Mouse (Mus musculus) frontal cortex, adult 2 months (tissue): ENCODE measurements around the gene 1700021F05Rik. TPM values are rescaled to one million over a fixed set of nuclear protein-coding genes. Genes with fewer than 3 reads are reported as not detected.
A peak's percentile ranks its signal among the peaks of the same experiment; 100 is the strongest.

ENCODE experiments used
- DNase-seq, 2 experiments: peaks; one replicate each; pipeline ENCODE4 v3.0.0; 2022; ENCODE audit warnings: low spot score in 1 of 2; ENCODE audit errors: extremely low spot score in 1 of 2
- polyA plus RNA-seq: library from polyadenylated mRNA; depleted of rRNA; stranded (reverse); fragments of >200 nt; gene quantifications from 2 replicates; pipeline ENCODE4 v1.2.3, GENCODE M21; 2012; rRNA removed

The 1700021F05Rik gene
- polyA plus RNA-seq, 1 experiment, result 40.7 TPM

DNA sequence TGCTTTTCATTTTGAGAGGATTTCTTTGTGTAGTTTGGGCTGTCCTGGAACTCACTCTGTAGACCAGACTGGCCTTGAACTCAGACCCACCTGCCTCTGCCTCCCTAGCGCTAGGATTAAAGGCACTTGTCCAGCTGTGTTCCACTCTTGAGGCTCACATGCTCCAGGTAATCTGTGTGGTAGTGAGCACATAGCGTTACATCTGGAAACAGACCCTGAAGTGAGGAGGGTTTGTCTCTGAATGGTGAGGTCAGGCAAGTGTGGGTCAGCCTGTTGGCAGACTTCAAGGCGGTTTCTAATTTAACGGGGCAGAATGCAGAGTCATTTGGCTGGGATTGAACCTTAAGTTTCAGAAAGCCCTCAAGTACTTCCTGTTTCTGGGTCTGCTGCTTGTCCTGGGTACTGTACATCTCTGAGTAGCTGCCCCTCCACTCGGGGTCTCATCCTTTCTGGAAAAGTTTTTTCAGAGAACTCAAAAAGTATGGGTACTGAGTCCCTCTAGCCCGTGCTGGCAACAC lies 55.0 kb downstream of the 1700021F05Rik start:
- no peak for DNase-seq

DNA sequence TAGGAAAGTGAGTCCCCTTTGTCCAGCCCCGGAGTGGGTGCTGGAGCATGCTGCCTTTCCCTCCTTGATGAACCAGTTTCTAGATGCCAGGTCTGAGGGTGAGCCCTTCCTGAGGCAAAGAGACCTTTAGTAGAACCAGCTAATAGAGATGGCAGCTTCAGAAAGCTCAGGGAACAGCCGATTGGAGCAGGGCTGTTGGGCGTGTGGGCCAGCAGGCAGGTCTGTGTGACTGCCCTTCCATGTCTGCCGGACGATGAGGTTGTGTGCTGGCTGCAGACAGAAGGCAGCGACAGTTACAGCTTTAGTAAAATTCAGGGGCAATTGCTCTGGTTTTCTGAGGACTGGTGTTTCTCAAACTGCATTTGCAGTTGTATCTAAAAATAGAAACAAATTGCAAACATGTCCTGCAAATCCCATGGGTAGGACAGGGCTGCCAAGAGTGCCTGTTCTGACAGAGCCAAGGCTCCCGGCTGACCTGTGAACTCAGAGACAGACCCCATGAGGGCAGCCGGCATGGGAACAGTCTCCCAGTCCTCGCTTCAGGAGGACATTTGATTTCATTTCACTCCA lies 57.3 kb downstream of the 1700021F05Rik start:
- DNase-seq, result no peak

DNA sequence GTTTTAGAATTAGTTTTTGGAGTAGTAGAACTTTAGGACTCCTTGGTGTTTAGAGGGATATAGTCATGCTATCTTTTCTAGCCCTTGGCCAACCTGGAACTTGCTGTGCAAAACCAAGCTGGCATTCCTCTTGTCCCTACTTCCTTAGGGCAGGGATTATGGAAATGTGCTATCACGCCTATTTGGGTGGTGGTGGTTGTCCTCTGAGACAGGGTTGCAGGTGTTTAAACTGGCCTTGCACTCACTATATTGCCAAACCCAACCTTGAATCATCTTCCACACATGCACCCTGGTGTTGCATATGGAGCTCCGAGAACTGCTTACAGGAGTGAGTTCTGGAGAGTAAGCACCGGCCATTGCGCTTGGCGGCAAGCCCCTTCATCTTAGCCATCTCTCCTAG lies 58.8 kb downstream of the 1700021F05Rik start:
- DNase-seq, result no peak

DNA sequence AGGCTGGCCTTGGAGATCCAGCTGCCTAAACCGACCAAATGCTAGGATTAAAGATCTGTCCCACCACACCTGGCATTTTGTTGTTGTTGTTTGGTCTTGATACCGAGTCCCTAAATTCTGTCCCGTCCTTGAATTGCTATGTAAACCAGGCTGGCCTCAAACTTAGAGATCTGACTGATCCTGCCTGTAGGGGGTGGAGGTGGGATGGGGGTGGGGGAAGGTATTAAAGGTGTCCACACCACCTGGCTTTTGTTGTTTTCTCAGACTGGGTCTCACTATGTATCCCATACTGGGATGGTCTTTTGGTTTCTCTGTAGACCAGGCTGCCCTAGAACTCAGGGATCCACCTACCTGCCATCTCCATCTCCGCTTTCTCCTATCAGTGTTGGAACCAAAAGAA lies 59.6 kb downstream of the 1700021F05Rik start:
- DNase-seq, result no peak

GRCm38 (mm10) chr10:43480227-43480849 lies 60.5 kb downstream of the 1700021F05Rik start:
- no peak for DNase-seq

- DNase-seq, result peak in 1 of 2 experiments; percentile 73
These were observed 61.2 kb downstream of the 1700021F05Rik start for GRCm38 (mm10) chr10:43479436-43480157.

GRCm38 (mm10) chr10:43478751-43479435 lies 61.9 kb downstream of the 1700021F05Rik start, which contains the start of gene Bend3:
Bend3 (plus strand) TSS chr10:43478831.
- peak in 1 of 2 experiments; percentile 45 for DNase-seq

DNA sequence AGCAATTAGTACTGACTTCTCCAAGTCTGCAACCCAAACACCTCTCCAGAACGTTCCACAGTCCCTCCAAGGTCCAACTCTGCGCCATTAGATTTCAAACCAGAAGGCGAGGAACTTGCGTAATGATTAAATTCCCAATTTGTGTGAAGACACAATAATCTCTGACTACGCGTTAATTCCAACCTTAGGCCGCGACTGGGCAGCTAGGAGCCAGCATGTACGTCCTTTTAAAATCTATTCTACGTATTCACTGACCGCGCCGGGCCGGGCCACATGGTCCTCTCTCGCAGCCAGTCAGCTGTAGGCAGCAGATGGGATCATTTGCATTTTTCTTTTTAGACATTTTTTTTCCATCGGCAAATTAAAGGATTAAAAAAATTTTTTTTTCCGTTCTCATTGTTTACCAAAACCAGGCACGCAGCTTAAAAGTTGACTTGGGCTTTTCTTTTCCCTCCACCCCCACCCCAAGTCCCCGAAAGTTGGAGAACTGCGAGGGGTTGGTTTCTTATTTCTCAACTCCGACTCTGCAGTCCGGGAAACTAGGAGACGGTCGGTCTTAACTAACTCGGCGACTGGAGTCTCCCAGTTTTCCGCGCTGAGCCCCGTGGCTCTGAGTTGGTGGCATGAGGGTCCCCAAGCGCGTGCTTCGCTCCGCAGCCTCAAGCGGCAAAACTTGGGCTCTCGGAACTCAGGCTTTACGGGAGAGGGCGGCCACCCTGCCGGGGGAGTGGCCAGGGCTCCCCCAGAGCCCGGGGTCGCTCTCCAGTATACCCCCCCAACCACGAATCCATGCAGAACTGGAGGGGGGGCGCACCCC lies 62.7 kb downstream of the 1700021F05Rik start:
- peak in 1 of 2 experiments; percentile 54 for DNase-seq

- DNase-seq, result peak in 1 of 2 experiments; percentile 11
These were observed 63.3 kb downstream of the 1700021F05Rik start for GRCm38 (mm10) chr10:43477459-43477858.

- peak in 1 of 2 experiments; percentile 56 for DNase-seq
These were observed 65.4 kb downstream of the 1700021F05Rik start for GRCm38 (mm10) chr10:43475376-43475775.

Other genes with a start within 250 kb of the 1700021F05Rik start
- gene Bend3, start 62.2 kb downstream of the 1700021F05Rik start, polyA plus RNA-seq, result 4.6 and 5.0 TPM in 2 replicates
- 15.4 and 24.6 TPM in 2 replicates for gene Gm9803, start 16.9 kb downstream of the 1700021F05Rik start, polyA plus RNA-seq
- gene Cd24a, start 37.3 kb upstream of the 1700021F05Rik start, polyA plus RNA-seq, result 42.8 and 43.2 TPM in 2 replicates